Mouse (Mus musculus): Measurements from ENCODE around the gene Asrgl1. TPM values are rescaled to one million over a fixed set of nuclear protein-coding genes. Genes with fewer than 3 reads are reported as not detected.

Gene Asrgl1
- polyA plus RNA-seq, 1 experiment from 2014 or later: 16.6 TPM

GRCm38 (mm10) chr19:9076982-9077660 is 58.3 kb downstream of the Asrgl1 start:
- no peak for ATAC-seq (ENCODE audit: low FRiP score)
- Histone ChIP-seq H3K27me3 (no peaks in the 10 kb centered on the region), H3K4me3 (no peak overlapping the region), H3K27ac (no peak overlapping the region), H3K9ac (no peak overlapping the region), H3K9me3 (no peaks in the 10 kb centered on the region), H3K4me1 (replicated peaks) (peaks cover 5% of the 10 kb centered on the region), H3K4me2 (no peak overlapping the region), H3K36me3 (no peaks in the 10 kb centered on the region)
- 83% methylated on average over 4 of the region's 4 CpGs for WGBS

GRCm38 (mm10) chr19:9076035-9076434 is 59.4 kb downstream of the Asrgl1 start:
- H3K4me3 ChIP-seq: no peak overlapping the region
- no peak overlapping the region for H3K27ac ChIP-seq
- no peaks in the 10 kb centered on the region for H3K36me3 ChIP-seq
- H3K4me1 ChIP-seq (replicated peaks): peaks cover 10% of the 10 kb centered on the region
- H3K9ac ChIP-seq: no peak overlapping the region
- no peaks in the 10 kb centered on the region for H3K9me3 ChIP-seq
- no peaks in the 10 kb centered on the region for H3K27me3 ChIP-seq
- ATAC-seq (ENCODE audit: low FRiP score): no peak
- H3K4me2 ChIP-seq: no peak overlapping the region
- WGBS: 88% methylated on average over 3 of the region's 3 CpGs

- WGBS: 79% methylated on average over 2 of the region's 2 CpGs
- H3K27ac ChIP-seq: no peak overlapping the region
- ATAC-seq (ENCODE audit: low FRiP score): no peak
- H3K36me3 ChIP-seq: no peaks in the 10 kb centered on the region
- H3K9ac ChIP-seq: no peak overlapping the region
- H3K27me3 ChIP-seq: no peaks in the 10 kb centered on the region
- H3K4me2 ChIP-seq: no peak overlapping the region
- H3K4me3 ChIP-seq: no peak overlapping the region
- peaks cover 15% of the 10 kb centered on the region for H3K4me1 ChIP-seq (replicated peaks)
- H3K9me3 ChIP-seq: no peaks in the 10 kb centered on the region
These were observed 59.9 kb downstream of the Asrgl1 start for GRCm38 (mm10) chr19:9075558-9075957.

- Histone ChIP-seq H3K27ac (no peak overlapping the region), H3K4me3 (no peak overlapping the region), H3K9me3 (no peaks in the 10 kb centered on the region), H3K4me2 (no peak overlapping the region), H3K9ac (no peak overlapping the region), H3K27me3 (no peaks in the 10 kb centered on the region), H3K4me1 (replicated peaks) (peaks cover 20% of the 10 kb centered on the region), H3K36me3 (no peaks in the 10 kb centered on the region)
- 73% methylated on average over 4 of the region's 4 CpGs for WGBS
- no peak for ATAC-seq (ENCODE audit: low FRiP score)
These were observed 61.0 kb downstream of the Asrgl1 start for GRCm38 (mm10) chr19:9074424-9074823.

GRCm38 (mm10) chr19:9073776-9074411 is 61.5 kb downstream of the Asrgl1 start:
- Histone ChIP-seq H3K27ac (no peak overlapping the region), H3K9me3 (no peaks in the 10 kb centered on the region), H3K36me3 (no peaks in the 10 kb centered on the region), H3K27me3 (no peaks in the 10 kb centered on the region), H3K9ac (no peak overlapping the region), H3K4me1 (replicated peaks) (peaks cover 20% of the 10 kb centered on the region), H3K4me3 (no peak overlapping the region), H3K4me2 (no peak overlapping the region)
- no peak for ATAC-seq (ENCODE audit: low FRiP score)
- 84% methylated on average over 12 of the region's 12 CpGs for WGBS

GRCm38 (mm10) chr19:9072157-9072530 is 63.3 kb downstream of the Asrgl1 start:
- peaks cover 20% of the 10 kb centered on the region for H3K4me1 ChIP-seq (replicated peaks)
- peak overlapping the region; percentile 58 for H3K27ac ChIP-seq
- no peak overlapping the region for H3K4me3 ChIP-seq
- no peaks in the 10 kb centered on the region for H3K27me3 ChIP-seq
- no peak for ATAC-seq (ENCODE audit: low FRiP score)
- WGBS: 75% methylated on average over 2 of the region's 2 CpGs
- H3K9ac ChIP-seq: no peak overlapping the region
- H3K4me2 ChIP-seq: no peak overlapping the region
- H3K9me3 ChIP-seq: no peaks in the 10 kb centered on the region
- H3K36me3 ChIP-seq: no peaks in the 10 kb centered on the region

- H3K9ac ChIP-seq: no peak overlapping the region
- 34% methylated on average over 7 of the region's 7 CpGs for WGBS
- H3K9me3 ChIP-seq: no peaks in the 10 kb centered on the region
- no peak overlapping the region for H3K4me3 ChIP-seq
- ATAC-seq (ENCODE audit: low FRiP score): peak; percentile 59; the same call in 1 of the 2 replicates
- H3K4me2 ChIP-seq: no peak overlapping the region
- peaks cover 20% of the 10 kb centered on the region for H3K4me1 ChIP-seq (replicated peaks)
- no peaks in the 10 kb centered on the region for H3K36me3 ChIP-seq
- no peaks in the 10 kb centered on the region for H3K27me3 ChIP-seq
- peak overlapping the region; percentile 58 for H3K27ac ChIP-seq
These were observed 63.8 kb downstream of the Asrgl1 start for GRCm38 (mm10) chr19:9071456-9072156.

- peaks cover 27% of the 10 kb centered on the region for H3K4me1 ChIP-seq (replicated peaks)
- no peaks in the 10 kb centered on the region for H3K9me3 ChIP-seq
- no peak for ATAC-seq (ENCODE audit: low FRiP score)
- WGBS: 87% methylated on average over 2 of the region's 2 CpGs
- no peak overlapping the region for H3K9ac ChIP-seq
- no peak overlapping the region for H3K4me2 ChIP-seq
- H3K27ac ChIP-seq: 0 out of 2 replicates have a peak overlapping the region, but pooled peaks have one; percentile 40
- H3K27me3 ChIP-seq: no peaks in the 10 kb centered on the region
- no peak overlapping the region for H3K4me3 ChIP-seq
- no peaks in the 10 kb centered on the region for H3K36me3 ChIP-seq
These were observed 65.1 kb downstream of the Asrgl1 start for GRCm38 (mm10) chr19:9070316-9070715.

- no peak for ATAC-seq (ENCODE audit: low FRiP score)
- 63% methylated on average over 8 of the region's 8 CpGs for WGBS
These were observed 65.6 kb downstream of the Asrgl1 start for GRCm38 (mm10) chr19:9069687-9070307.

GRCm38 (mm10) chr19:9067292-9067691 is 68.1 kb downstream of the Asrgl1 start:
- H3K4me2 ChIP-seq: no peak overlapping the region
- no peaks in the 10 kb centered on the region for H3K36me3 ChIP-seq
- no peaks in the 10 kb centered on the region for H3K27me3 ChIP-seq
- WGBS: 76% methylated on average over 5 of the region's 5 CpGs
- H3K27ac ChIP-seq: no peak overlapping the region
- no peak for ATAC-seq (ENCODE audit: low FRiP score)
- H3K4me3 ChIP-seq: no peak overlapping the region
- peaks cover 27% of the 10 kb centered on the region for H3K4me1 ChIP-seq (replicated peaks)
- no peaks in the 10 kb centered on the region for H3K9me3 ChIP-seq
- H3K9ac ChIP-seq: no peak overlapping the region

More at GRCm38 (mm10) chr19:9069687-9070307, 65.6 kb downstream of the Asrgl1 start:
- Histone ChIP-seq H3K27ac (no peak overlapping the region), H3K4me2 (no peak overlapping the region), H3K9ac (no peak overlapping the region), H3K36me3 (no peaks in the 10 kb centered on the region), H3K27me3 (no peaks in the 10 kb centered on the region), H3K9me3 (no peaks in the 10 kb centered on the region), H3K4me3 (no peak overlapping the region), H3K4me1 (replicated peaks) (peaks cover 27% of the 10 kb centered on the region)

- H3K9me3 ChIP-seq: no peaks in the 10 kb centered on the region
- no peak overlapping the region for H3K9ac ChIP-seq
- WGBS: 60% methylated on average over 9 of the region's 9 CpGs
These were observed 69.5 kb downstream of the Asrgl1 start for GRCm38 (mm10) chr19:9065621-9066561.

More at GRCm38 (mm10) chr19:9065621-9066561, 69.5 kb downstream of the Asrgl1 start:
- Histone ChIP-seq H3K4me3 (no peak overlapping the region), H3K27me3 (no peaks in the 10 kb centered on the region), H3K4me2 (no peak overlapping the region), H3K4me1 (replicated peaks) (peaks cover 15% of the 10 kb centered on the region), H3K27ac (peak overlapping the region; percentile 10; the same call in 1 of the 2 replicates), H3K36me3 (no peaks in the 10 kb centered on the region)
- peak; percentile 88 for ATAC-seq (ENCODE audit: low FRiP score)
